Mouse (Mus musculus) erythroblast, embryonic 14.5 days (primary cell): ENCODE data around the gene Ralgps2.

Source experiments
- GATA1 ChIP-seq: IDR thresholded peaks from 2 replicates; pipeline ENCODE4 v1.6.1; 2012; ENCODE audit warnings: low read length, inconsistent platforms, mixed read lengths
- TAL1 ChIP-seq: IDR thresholded peaks from 3 replicates; pipeline ENCODE4 v1.6.1; 2012; ENCODE audit warnings: low read length, inconsistent platforms, mixed read lengths

- TF ChIP-seq GATA1 (no peak), TAL1 (no peak)
Measured at GRCm38 (mm10) chr1:156852409-156852808, 87.0 kb downstream of the Ralgps2 start.
